Mouse (Mus musculus) liver, embryonic 14.5 days (tissue): Measurements from ENCODE around the gene Tmem131l.

ENCODE experiments used
- CTCF ChIP-seq: IDR thresholded peaks from 2 replicates; pipeline ENCODE4 v1.5.1; 2016; ENCODE audit warnings: antibody characterized with exemption, low read depth, control low read depth
- EP300 ChIP-seq: IDR thresholded peaks from 2 replicates; pipeline ENCODE4 v1.6.1; 2016; ENCODE audit warnings: antibody characterized with exemption, low read depth

DNA sequence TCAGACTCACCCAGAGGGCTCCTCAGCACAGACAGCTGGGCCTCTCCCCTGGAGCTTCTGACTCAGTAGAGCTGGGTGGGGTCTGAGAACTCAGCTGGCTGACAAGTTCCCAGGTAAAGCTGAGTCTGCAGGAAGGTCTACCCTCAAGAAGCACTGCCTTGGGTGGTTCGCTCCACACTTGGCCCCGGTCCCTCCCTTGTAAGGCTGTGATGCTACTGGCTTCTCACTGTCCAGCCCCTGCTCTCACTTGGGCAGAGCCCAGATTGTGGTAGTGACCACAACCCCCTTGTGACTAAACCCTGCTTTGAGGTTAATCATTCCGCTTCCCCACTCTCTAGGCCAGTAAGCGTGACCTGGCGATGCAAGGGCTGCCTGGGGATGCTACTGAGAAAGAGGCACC lies 17.3 kb downstream of the Tmem131l start:
- TF ChIP-seq CTCF (no peak), EP300 (no peak)
